Mouse (Mus musculus): ENCODE data around the gene Fam193a. TPM values are rescaled to one million over a fixed set of nuclear protein-coding genes. Genes with fewer than 3 reads are reported as not detected.

The Fam193a gene
- total RNA-seq, 1 experiment = 19.0 TPM

- Histone ChIP-seq H3K4me3 (ENCODE audit: insufficient read depth in 1 of 2, low read depth in 1 of 2, low read length in 2 of 2, poor library complexity in 1 of 2, severe bottlenecking in 1 of 2) (no peak overlapping the region), H3K9ac (ENCODE audit: insufficient read depth, low read depth, low read length, poor library complexity, severe bottlenecking) (no peak overlapping the region), H3K9me3 (ENCODE audit: control insufficient read depth, insufficient read depth, low read depth, low read length) (no peaks in the 10 kb centered on the region), H3K4me1 (ENCODE audit: control insufficient read depth in 2 of 2, insufficient read depth in 2 of 2, low read length in 2 of 2, poor library complexity in 1 of 2) (no peaks in the 10 kb centered on the region), H3K27ac (ENCODE audit: insufficient read depth, low read depth, low read length, poor library complexity, severe bottlenecking) (no peak overlapping the region), H3K36me3 (ENCODE audit: control insufficient read depth, insufficient read depth, low read length, poor library complexity, severe bottlenecking) (peaks cover 4% of the 10 kb centered on the region)
- TF ChIP-seq ZNF384 (IDR thresholded peaks at IDR 0.05; ENCODE audit: low read depth, low read length) = no peak
- no peak for TF ChIP-seq ZC3H11A (IDR thresholded peaks at IDR 0.05; ENCODE audit: borderline replicate concordance, low read depth, low read length)
- no peak for TF ChIP-seq MAFK (IDR thresholded peaks at IDR 0.05; ENCODE audit: insufficient read depth, low read depth, low read length)
- TF ChIP-seq HCFC1 (IDR thresholded peaks at IDR 0.05; ENCODE audit: borderline replicate concordance, insufficient read depth, low read length) = no peak
- no peak for TF ChIP-seq CHD2 (IDR thresholded peaks at IDR 0.05; ENCODE audit: low read depth, low read length)
- in situ Hi-C loops (cut with MboI; ENCODE audit: low sequenced_read_pairs in 2 of 2, unreplicated experiment in 2 of 2) = no loop called here
- DNase-seq (ENCODE audit: low read depth, low spot score) = no peak
Observed at GRCm38 (mm10) chr5:34360261-34360660, 9.5 kb upstream of the Fam193a start.

DNA sequence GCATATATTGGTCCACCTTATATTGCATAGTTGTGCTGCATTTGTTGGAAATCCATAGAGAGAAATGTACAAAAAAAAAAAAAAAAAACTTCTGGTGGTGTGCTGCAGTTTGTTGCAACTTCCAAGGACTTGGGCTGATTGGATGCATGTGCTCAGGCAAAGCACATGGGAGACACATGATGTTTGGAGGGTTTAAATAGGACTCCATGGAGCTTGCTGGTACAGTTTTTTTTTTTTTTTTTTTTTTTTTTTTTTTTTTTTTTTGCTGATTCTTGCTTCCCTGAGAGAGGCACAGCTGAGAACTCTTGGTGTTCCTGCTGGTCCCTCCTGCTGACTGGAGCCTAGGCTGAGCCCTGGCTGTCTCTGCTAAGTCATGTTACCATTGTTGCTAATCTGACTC, 6.6 kb upstream of the Fam193a start:
- no peaks in the 10 kb centered on the region for H3K9me3 ChIP-seq (ENCODE audit: control insufficient read depth, insufficient read depth, low read depth, low read length)
- H3K27ac ChIP-seq (ENCODE audit: insufficient read depth, low read depth, low read length, poor library complexity, severe bottlenecking) = no peak overlapping the region
- no peak for DNase-seq (ENCODE audit: low read depth, low spot score)
- in situ Hi-C loops (cut with MboI; ENCODE audit: low sequenced_read_pairs in 2 of 2, unreplicated experiment in 2 of 2) = no loop called here
- H3K9ac ChIP-seq (ENCODE audit: insufficient read depth, low read depth, low read length, poor library complexity, severe bottlenecking) = no peak overlapping the region
- H3K4me1 ChIP-seq (ENCODE audit: control insufficient read depth in 2 of 2, insufficient read depth in 2 of 2, low read length in 2 of 2, poor library complexity in 1 of 2) = no peaks in the 10 kb centered on the region
- TF ChIP-seq MAFK (IDR thresholded peaks at IDR 0.05; ENCODE audit: insufficient read depth, low read depth, low read length) (no peak), ZNF384 (IDR thresholded peaks at IDR 0.05; ENCODE audit: low read depth, low read length) (peak; percentile 85)
- H3K36me3 ChIP-seq (ENCODE audit: control insufficient read depth, insufficient read depth, low read length, poor library complexity, severe bottlenecking) = peaks cover 2% of the 10 kb centered on the region; the same call in 1 of the 2 replicates
- no peak overlapping the region for H3K4me3 ChIP-seq (ENCODE audit: insufficient read depth in 1 of 2, low read depth in 1 of 2, low read length in 2 of 2, poor library complexity in 1 of 2, severe bottlenecking in 1 of 2)

DNA sequence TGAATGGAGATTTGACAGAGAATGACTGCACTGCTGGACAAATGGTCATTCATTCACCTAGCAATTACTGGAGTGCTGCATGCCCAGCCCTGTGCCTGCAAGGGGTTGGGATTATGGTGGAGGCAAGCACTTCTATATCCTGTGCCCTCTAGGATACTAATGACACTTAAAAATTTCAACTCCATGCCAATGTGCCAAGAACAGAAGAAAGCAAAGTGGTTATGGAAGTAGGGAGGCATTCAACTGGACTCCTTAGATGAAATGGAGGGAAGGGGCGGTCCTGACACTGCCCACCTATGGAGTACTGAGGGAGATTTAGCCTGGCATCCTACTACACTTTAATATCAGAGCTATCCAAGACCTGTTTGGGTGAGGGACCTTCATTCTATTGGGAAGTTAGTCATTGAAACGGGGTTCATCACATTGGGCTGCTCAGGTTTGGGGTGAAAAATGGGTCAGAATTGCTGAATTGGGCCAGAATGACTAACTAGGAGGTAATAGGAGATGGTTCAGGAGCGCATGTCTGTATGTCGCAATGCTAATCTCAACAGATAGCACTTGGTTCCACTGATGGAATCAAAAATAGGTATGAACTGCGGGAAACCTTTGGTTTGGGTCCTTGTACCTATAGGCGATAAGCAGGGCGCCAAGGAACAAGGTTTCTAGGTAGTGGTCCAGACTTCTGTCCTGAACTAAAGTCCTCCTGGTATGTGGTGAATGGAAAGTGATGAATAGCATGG, 1.0 kb upstream of the Fam193a start:
- no peak overlapping the region for H3K27ac ChIP-seq (ENCODE audit: insufficient read depth, low read depth, low read length, poor library complexity, severe bottlenecking)

GRCm38 (mm10) chr5:34370022-34370823, 490 bp downstream of the Fam193a start:
- Histone ChIP-seq H3K36me3 (ENCODE audit: control insufficient read depth, insufficient read depth, low read length, poor library complexity, severe bottlenecking) (no peaks in the 10 kb centered on the region), H3K9ac (ENCODE audit: insufficient read depth, low read depth, low read length, poor library complexity, severe bottlenecking) (peak overlapping the region; percentile 90), H3K4me1 (ENCODE audit: control insufficient read depth in 2 of 2, insufficient read depth in 2 of 2, low read length in 2 of 2, poor library complexity in 1 of 2) (no peaks in the 10 kb centered on the region), H3K9me3 (ENCODE audit: control insufficient read depth, insufficient read depth, low read depth, low read length) (no peaks in the 10 kb centered on the region), H3K4me3 (ENCODE audit: insufficient read depth in 1 of 2, low read depth in 1 of 2, low read length in 2 of 2, poor library complexity in 1 of 2, severe bottlenecking in 1 of 2) (peak overlapping the region; percentile 65 to 97), H3K27ac (ENCODE audit: insufficient read depth, low read depth, low read length, poor library complexity, severe bottlenecking) (peak overlapping the region; percentile 67; the same call in 1 of the 2 replicates)
- TF ChIP-seq HCFC1 (IDR thresholded peaks at IDR 0.05; ENCODE audit: borderline replicate concordance, insufficient read depth, low read length) (no peak), ZC3H11A (IDR thresholded peaks at IDR 0.05; ENCODE audit: borderline replicate concordance, low read depth, low read length) (no peak), CHD2 (IDR thresholded peaks at IDR 0.05; ENCODE audit: low read depth, low read length) (no peak), MAFK (IDR thresholded peaks at IDR 0.05; ENCODE audit: insufficient read depth, low read depth, low read length) (no peak), ZNF384 (IDR thresholded peaks at IDR 0.05; ENCODE audit: low read depth, low read length) (no peak)
- no peak for DNase-seq (ENCODE audit: low read depth, low spot score)
- in situ Hi-C loops (cut with MboI; ENCODE audit: low sequenced_read_pairs in 2 of 2, unreplicated experiment in 2 of 2) = no loop called here

More for the DNA sequence above, 1.0 kb upstream of the Fam193a start:
- peak overlapping the region; percentile 62; the same call in 1 of the 2 replicates for H3K9ac ChIP-seq (ENCODE audit: insufficient read depth, low read depth, low read length, poor library complexity, severe bottlenecking)
- TF ChIP-seq ZC3H11A (IDR thresholded peaks at IDR 0.05; ENCODE audit: borderline replicate concordance, low read depth, low read length) = no peak
- TF ChIP-seq CHD2 (IDR thresholded peaks at IDR 0.05; ENCODE audit: low read depth, low read length) = no peak
- TF ChIP-seq MAFK (IDR thresholded peaks at IDR 0.05; ENCODE audit: insufficient read depth, low read depth, low read length) = no peak
- no peaks in the 10 kb centered on the region for H3K4me1 ChIP-seq (ENCODE audit: control insufficient read depth in 2 of 2, insufficient read depth in 2 of 2, low read length in 2 of 2, poor library complexity in 1 of 2)
- H3K36me3 ChIP-seq (ENCODE audit: control insufficient read depth, insufficient read depth, low read length, poor library complexity, severe bottlenecking) = no peaks in the 10 kb centered on the region
- peak; percentile 26 for DNase-seq (ENCODE audit: low read depth, low spot score)
- in situ Hi-C loops (cut with MboI; ENCODE audit: low sequenced_read_pairs in 2 of 2, unreplicated experiment in 2 of 2) = no loop called here
- H3K9me3 ChIP-seq (ENCODE audit: control insufficient read depth, insufficient read depth, low read depth, low read length) = no peaks in the 10 kb centered on the region
- peak overlapping the region; percentile 62 to 70 for H3K4me3 ChIP-seq (ENCODE audit: insufficient read depth in 1 of 2, low read depth in 1 of 2, low read length in 2 of 2, poor library complexity in 1 of 2, severe bottlenecking in 1 of 2)
